Mouse (Mus musculus) liver, adult 2 months (tissue): ENCODE results near the gene Aatk.

Source experiments
- CTCF ChIP-seq: fragments of 200-500 bp; IDR thresholded peaks from 2 replicates; pipeline ENCODE4 v1.5.1; 2011; ENCODE audit warnings: low read depth, low read length, control low read depth
- POLR2A ChIP-seq: fragments of 200-500 bp; IDR thresholded peaks from 2 replicates; pipeline ENCODE4 v1.6.1; 2011; ENCODE audit warnings: low read length, control low read depth; ENCODE audit not compliant: insufficient read depth; ENCODE audit errors: extremely low read depth

DNA sequence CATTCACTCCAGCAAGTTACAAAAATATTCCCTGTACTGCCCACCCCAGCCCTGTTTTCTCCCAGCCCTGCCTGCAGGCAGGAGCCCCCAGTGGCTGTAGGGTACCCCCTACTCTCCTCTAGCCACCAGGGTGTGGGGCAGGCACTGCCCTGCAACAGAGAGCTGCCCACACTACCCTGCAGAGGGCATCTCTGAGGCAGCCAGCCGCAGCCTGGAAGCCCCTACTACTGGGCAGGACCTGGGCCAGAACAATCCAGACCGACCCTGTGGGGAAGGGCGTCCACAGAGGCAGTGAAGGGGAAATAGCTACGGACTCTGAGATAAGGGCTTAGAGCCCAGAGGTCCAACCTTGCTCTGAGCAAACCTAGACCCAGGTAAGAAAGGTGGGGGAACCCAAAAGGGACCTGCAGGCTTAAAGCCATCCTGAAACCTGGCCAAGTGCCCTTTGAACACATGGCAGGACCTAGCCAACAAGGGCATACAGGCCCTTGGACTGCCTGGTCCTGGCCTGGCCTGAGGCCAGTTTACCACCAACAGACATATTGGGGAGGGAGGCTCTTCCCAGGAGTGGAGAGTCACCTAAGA, 39.4 kb downstream of the Aatk start:
- TF ChIP-seq POLR2A (no peak), CTCF (peak; percentile 33)
